8 mouse cellular contexts compared by ENCODE assay signal in the genomic region with DNA sequence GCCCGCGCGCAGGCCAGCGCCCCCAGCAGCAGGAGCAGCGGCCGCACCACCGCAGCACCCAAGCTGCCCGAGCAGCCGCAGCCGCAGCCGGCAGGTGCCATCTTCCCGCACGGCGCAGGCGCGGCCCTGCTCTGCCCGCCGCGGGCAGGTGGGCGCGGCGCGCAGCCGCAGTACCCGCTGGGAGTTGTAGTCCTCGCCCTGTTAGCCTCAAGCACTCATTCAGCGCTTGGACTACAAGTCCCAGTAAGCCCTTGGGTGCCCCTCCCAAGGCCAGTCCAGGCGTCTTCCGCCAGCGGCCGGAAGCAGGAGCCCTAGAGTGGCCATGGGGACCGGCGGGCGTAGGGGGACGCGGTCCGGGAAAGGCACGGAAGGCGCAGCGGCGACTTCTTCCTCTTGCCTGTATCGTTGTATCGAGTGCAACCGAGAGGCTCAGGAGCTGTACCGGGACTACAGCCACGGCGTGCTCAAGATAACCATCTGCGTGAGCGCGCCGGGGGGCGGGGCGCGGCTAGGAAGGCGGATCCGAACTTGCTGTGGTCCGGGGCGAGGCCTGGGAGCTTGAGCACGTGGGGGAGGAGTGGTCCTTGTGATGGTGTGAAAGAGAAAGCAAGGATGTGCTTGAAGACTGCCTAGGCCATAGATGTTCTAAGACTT. TPM values are rescaled to one million over a fixed set of nuclear protein-coding genes. Genes with fewer than 3 reads are reported as not detected.
DNase-seq lines count a peak whose midpoint lies in the region; ATAC-seq lines count a peak whose summit lies in the region.

Gene Ttc13 (minus strand): TSS at position 122 of the 654 bp plus-strand sequence.
Gene Arv1 (plus strand): TSS at position 278 of the 654 bp plus-strand sequence.

- peak; percentile 97 for DNase-seq in adipocyte (ENCODE audit: low spot score)
- peak; percentile 96 for DNase-seq in embryo, embryonic 10 days (ENCODE audit: low spot score)
- peak; percentile 91 for DNase-seq in gastrocnemius, postnatal 10 days
- DNase-seq in induced T-regulatory cell, adult 2 months (ENCODE audit: low read depth): peak; percentile 97
- DNase-seq in left cerebral cortex, adult 9 months (ENCODE audit: low spot score in 2 of 2): peak; percentile 93 to 95
- DNase-seq in right cerebral cortex, postnatal 14 days: peak; percentile 93
- DNase-seq in urinary bladder, postnatal 36 days (ENCODE audit: low spot score in 2 of 2): peak; percentile 92 to 95

- peak; percentile 93 for ATAC-seq in megakaryocyte progenitor cell, adult 5-6 weeks (replicated peaks; ENCODE audit: poor library complexity)

RNA-seq across cellular contexts. Expression of gene Ttc13, which starts in this region (rescaled TPM):
- 10 to 100 TPM; 21.4 to 28.4 TPM for total RNA-seq in gastrocnemius, postnatal 10 days (2021)
- 49.9 and 51.7 TPM in 2 replicates for total RNA-seq in megakaryocyte progenitor cell, adult 5-6 weeks (2015)
- total RNA-seq in megakaryocyte progenitor cell, adult 5-6 weeks (2017): 52.1 and 52.3 TPM in 2 replicates

RNA-seq across cellular contexts. Expression of gene Arv1, which starts in this region (rescaled TPM):
- total RNA-seq in gastrocnemius, postnatal 10 days (2021): 1 to 10 TPM; 3.9 to 5.1 TPM
- 10.1 and 13.3 TPM in 2 replicates for total RNA-seq in megakaryocyte progenitor cell, adult 5-6 weeks (2015)
- 4.0 and 5.8 TPM in 2 replicates for total RNA-seq in megakaryocyte progenitor cell, adult 5-6 weeks (2017)

Comparison
In these comparisons a context has a peak if more than half of its experiments do, and no peak if none do; other contexts are left out.
1. Peak in every context shown above with its lines: DNase-seq and ATAC-seq.